Mouse (Mus musculus) heart, adult 8-10 months (tissue): ENCODE results near the gene Dnajb14. TPM values are rescaled to one million over a fixed set of nuclear protein-coding genes. Genes with fewer than 3 reads are reported as not detected.
"Not testable (repeated sequence)": the region's sequence is repeated elsewhere in the genome, so short reads cannot be mapped to it uniquely, and the experiment has no call there.

Experiments
- DNase-seq: peaks from one replicate; pipeline ENCODE4 v3.0.0; 2022; ENCODE audit warnings: low spot score
- total RNA-seq, 4 experiments: library from RNA; stranded (reverse); gene quantifications; 2 replicates each; pipeline ENCODE4 v1.2.4; 2022

Dnajb14 gene
- total RNA-seq: 10 to 100 TPM in 2 of 4 experiments, 1 to 10 TPM in 2; 8.4 to 13.3 (median 10.8) TPM

DNA sequence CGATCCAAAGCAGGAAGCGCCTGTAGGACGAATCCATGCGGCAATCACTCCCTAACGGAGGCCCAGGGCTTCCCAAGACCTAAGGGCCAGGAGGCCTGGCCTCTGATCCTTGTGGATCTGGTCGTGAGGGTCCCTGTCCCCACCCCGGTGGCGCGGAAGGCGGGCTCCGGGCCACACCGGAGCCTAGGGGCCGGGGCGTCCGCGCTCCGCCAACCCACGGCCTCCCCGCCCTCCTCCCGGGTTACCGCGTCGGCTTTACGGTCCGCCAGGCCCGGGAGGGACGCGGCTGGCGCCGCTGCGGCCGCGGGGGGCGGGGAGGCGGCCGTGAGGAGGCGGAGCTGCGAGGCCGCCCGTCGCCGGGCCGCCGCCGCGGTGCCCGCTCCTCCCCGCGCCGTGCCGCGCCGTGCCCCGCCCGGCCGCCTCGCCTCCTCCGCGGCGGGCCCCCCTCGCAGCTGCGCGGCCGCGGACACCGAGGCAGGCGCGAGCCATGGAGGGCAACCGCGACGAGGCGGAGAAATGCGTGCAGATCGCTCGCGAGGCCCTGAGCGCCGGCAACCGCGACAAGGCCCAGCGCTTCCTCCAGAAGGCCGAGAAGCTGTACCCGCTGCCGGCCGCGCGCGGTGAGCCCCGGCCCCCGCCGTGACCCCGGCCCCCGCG, at the start of gene Dnajb14:
Gene Dnajb14 (plus strand): TSS at position 239 of the 657 bp plus-strand sequence.
- DNase-seq: peak; percentile 26

DNA sequence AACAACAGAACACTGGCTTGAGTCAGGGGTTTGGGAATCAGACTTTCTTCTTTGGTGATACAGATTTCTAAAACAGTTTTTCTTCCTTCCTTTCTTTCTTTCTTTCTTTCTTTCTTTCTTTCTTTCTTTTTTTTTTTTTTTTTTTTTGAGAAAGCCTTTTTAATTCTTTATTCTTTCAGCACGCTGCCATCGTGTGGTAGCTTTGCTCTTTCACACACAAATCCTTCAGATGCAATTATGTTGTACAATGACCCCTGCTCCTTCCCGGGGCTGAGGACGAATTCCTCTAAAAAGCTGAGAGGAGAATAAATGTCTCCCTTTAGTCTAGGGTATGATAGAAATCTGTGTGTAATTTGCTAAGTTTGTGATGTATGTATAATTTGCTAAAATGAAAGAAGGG, 48.8 kb upstream of the Dnajb14 start:
- DNase-seq: no peak

- DNase-seq: no peak
Observed at GRCm38 (mm10) chr3:137820688-137821467, 46.6 kb upstream of the Dnajb14 start.

- DNase-seq: no peak
Observed at GRCm38 (mm10) chr3:137823317-137823716, 44.2 kb upstream of the Dnajb14 start.

DNA sequence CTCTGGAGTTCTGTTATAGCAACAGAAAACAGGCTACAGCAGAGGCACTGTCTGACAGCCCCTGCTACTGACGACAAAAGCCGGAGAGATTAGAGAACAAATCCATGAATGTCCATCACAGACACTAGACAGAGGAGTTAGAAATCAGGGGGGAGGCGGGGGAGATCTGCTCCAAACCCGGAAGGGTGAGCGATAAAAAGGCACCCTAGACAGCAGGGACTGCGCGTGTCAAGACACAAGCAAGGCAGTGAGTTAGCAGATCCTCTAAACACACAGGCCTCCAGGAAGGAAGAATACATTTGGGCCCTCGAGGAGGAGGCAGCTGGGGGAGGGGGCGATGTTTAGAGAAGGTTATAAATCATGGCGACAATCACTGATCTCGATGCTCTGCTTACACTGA, 39.8 kb upstream of the Dnajb14 start:
- DNase-seq: no peak

GRCm38 (mm10) chr3:137831156-137831555, 36.3 kb upstream of the Dnajb14 start:
- no peak for DNase-seq

- no peak for DNase-seq
Observed at GRCm38 (mm10) chr3:137833128-137833527, 34.3 kb upstream of the Dnajb14 start.

DNA sequence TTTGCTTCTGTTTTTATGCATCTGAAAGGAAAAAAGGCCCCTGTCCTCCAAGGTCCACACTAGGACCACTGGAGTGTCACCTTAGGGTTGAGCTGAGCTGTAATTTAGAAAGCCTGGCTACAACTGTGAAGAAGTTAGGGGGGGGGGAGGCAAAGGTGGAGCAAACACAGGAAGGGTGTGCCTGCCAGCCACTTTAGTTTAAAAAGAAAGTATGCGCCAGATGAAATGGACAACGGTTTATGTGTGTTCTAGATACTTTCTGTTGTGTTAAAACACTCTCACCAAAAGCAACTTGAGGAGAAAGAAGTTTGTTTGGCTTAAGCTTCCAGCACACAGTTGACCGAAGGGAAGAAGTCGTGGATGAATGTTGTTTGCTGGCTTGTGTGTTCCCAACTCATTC, 33.8 kb upstream of the Dnajb14 start:
- no peak for DNase-seq

DNA sequence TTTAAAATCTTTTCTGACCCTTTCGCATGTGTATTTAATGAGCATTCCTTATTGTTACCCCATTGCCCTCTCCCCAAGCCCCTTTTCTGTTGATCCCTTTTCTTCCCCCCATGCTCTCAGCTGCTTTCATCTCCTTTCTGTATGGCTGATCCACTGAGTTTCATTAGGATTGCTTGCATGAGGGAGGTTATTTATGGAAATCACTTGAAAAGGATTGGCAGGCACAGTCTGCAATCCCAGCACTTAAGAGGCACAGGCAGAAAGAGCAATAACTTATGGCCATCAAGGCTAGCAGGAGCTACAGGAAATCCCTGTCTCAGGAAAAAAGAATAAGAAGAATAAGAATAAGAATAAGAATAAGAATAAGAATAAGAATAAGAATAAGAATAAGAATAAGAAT, 30.9 kb upstream of the Dnajb14 start:
- peak; percentile 28 for DNase-seq

DNA sequence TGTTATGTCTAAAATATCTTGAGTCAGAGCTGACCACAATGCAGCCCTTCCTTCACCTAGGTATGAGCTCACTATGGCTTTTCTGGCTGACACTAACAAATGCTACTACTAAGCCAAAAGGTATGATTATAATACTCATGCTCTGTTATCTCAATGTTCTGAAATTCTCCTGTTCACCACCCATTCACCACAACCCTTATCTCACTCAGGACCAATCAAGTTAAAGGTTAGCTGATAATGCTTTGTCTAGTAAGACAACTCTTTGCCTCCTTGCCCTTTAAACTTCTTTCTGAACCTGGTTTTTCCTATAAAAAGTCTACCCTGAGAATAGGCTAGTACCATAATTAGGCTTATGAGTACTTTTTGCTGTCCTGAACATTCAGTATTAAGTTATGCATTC, 29.3 kb upstream of the Dnajb14 start:
- DNase-seq: no peak

DNA sequence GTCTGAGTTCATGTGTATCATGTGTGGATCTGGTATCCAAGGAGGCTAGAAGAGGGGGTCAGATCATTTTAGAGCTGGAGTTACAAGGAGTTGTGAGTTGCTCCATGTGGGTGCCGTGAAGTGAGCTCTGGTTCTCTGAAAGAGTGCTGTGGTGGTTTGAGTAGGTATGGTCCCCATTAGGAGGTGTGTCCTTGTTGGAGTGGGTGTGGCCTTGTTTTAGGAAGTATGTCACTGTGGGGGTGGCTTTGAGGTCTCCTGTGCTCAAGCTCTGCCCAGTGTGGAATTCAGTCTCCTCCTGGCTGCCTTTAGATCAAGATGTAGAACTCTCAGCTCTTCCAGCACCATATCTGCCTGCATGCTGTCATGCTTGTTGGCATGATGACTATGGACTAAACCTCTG, 24.5 kb upstream of the Dnajb14 start:
- DNase-seq: no peak

DNA sequence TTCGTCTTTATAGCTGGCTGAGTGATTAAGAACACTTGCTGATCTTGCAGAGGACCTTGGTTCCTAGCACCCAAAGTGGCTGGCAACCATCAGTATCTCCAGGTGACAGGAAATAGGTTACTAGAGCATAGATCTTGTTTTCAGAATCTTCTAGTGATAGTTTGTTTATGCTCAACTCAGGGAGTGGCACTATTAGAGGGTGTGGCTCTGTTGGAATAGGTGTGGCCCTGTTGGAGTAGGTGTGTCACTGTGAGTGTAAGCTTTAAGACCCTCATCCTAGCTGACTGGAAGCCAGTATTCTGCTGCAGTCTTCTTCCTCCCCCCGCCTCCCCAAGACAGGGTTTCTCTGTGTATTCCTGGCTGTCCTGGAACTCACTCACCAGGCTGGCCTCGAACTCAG, 23.2 kb upstream of the Dnajb14 start:
- no peak for DNase-seq

DNA sequence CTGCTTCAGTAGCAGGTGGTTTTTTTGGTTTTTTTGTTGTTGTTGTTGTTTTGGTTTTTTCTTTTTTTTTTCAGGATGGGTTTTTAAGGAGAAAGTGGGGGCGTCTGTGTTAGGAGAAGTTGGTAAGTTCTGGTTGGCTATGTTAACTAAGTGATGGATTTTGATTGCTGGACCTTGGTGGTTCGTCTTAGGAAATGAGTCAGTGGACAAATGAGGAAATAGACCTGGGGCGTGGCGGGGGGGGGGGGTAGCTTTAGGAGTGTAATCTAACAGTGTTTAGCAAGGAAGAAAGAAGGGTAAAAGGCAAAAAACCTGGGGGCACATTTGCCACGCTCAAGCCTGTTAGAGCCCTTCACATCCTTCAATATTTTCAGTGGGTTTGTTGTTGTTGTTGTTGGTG, 20.9 kb upstream of the Dnajb14 start:
- DNase-seq: no peak

- DNase-seq: no peak
Observed at GRCm38 (mm10) chr3:137848354-137848753, 19.1 kb upstream of the Dnajb14 start.

- DNase-seq: no peak
Observed at GRCm38 (mm10) chr3:137849697-137850096, 17.8 kb upstream of the Dnajb14 start.

DNA sequence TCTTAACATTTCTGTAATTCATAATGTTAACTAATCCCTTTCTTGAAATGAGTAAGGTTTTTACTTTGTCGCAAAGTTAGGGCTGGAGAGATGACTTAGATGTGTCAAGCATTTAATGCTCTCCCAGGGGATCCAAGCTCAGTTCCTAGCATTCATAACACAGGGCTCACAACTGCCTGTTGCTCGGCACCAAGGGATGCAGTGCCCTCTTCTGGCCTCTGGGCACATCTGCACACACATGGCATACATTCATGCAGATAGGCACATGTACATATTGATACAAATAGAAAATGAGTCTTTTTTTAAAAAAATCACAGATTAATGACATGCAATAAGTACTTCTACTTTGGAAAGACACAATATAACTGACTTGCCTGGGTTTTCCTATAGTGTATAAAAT, 16.3 kb upstream of the Dnajb14 start:
- DNase-seq: no peak

- not testable (repeated sequence) for DNase-seq
Observed at GRCm38 (mm10) chr3:137853011-137853410, 14.5 kb upstream of the Dnajb14 start.

- DNase-seq: no peak
Observed at GRCm38 (mm10) chr3:137855328-137855727, 12.1 kb upstream of the Dnajb14 start.

DNA sequence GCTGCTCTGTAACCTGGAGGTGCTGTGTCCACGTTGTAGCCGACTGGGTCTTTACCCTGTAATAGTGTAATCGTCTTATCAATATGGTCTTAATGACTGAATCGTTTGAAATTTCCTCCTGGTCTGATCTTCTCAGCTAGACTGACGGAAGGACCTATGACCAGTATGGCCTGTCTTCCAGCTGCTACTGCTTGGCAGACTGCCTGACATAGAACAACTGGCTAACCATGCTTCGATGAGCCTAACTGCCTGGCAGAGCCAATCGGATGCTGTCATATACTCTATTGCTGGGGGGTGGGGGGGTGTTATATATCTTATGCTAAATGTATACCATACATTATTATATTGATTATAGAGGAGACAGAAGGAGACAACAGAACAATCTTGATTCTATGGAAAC, 11.4 kb upstream of the Dnajb14 start:
- no peak for DNase-seq

GRCm38 (mm10) chr3:137860394-137861170, 6.9 kb upstream of the Dnajb14 start:
- peak; percentile 19 for DNase-seq

GRCm38 (mm10) chr3:137861436-137861835, 6.0 kb upstream of the Dnajb14 start:
- DNase-seq: no peak

DNA sequence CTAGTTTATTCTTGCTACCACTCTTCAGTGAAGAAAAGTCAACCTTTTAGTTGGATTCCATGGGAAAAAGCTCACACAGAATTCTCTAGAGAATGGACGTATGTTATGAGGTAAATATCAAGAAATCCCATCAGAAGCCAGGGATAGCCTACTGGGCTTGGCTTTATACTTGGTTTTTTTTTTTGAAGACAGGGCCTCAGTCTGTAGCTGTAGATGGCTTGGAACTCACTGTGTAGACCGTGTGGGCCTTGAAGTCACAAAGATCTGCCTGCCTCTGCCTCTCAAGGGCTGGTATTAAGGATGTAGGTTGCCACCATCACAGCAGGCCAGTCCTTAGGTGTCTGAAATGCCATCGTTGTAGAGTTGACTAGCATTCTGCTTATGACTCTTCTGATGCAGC, 4.9 kb upstream of the Dnajb14 start:
- no peak for DNase-seq
